Mouse (Mus musculus) kidney, adult 2 months (tissue): ENCODE data around the gene Capzb.

Source experiments
- CTCF ChIP-seq: fragments of 200-500 bp; conservative IDR thresholded peaks from 2 replicates; pipeline ENCODE4 v1.5.1; 2011; ENCODE audit warnings: low read depth, mild to moderate bottlenecking, control low read depth, low read length, moderate library complexity, mixed read lengths; ENCODE audit not compliant: insufficient read depth, insufficient read length
- POLR2A ChIP-seq: fragments of 200-500 bp; IDR thresholded peaks from one replicate; pipeline ENCODE4 v1.6.1; 2011; ENCODE audit warnings: low read depth, low read length, control low read depth

GRCm38 (mm10) chr4:139281791-139282345, 89.2 kb downstream of the Capzb start:
- TF ChIP-seq POLR2A (no peak), CTCF (no peak)
